Mouse (Mus musculus): Measurements from ENCODE around the gene Gm42906. TPM values are rescaled to one million over a fixed set of nuclear protein-coding genes. Genes with fewer than 3 reads are reported as not detected.

The Gm42906 gene
- polyA plus RNA-seq, 1 experiment = not detected

- no peak overlapping the region for H3K27ac ChIP-seq (ENCODE audit: insufficient read depth, low read depth, low read length)
- TF ChIP-seq CTCF (IDR thresholded peaks at IDR 0.05; ENCODE audit: insufficient read depth, low read depth, low read length) = no peak
- TF ChIP-seq POLR2A (IDR thresholded peaks at IDR 0.05; ENCODE audit: insufficient read depth, low read depth, low read length) = no peak
- no peaks in the 10 kb centered on the region for H3K4me1 ChIP-seq (ENCODE audit: control insufficient read depth, insufficient read depth, low read length)
- H3K4me3 ChIP-seq (ENCODE audit: insufficient read depth, low read depth, low read length) = no peak overlapping the region
- 72% methylated on average over 14 of the region's 14 CpGs for WGBS
Measured at GRCm38 (mm10) chr5:151266896-151267634, 160.9 kb downstream of the Gm42906 start.

- TF ChIP-seq POLR2A (IDR thresholded peaks at IDR 0.05; ENCODE audit: insufficient read depth, low read depth, low read length) (no peak), CTCF (IDR thresholded peaks at IDR 0.05; ENCODE audit: insufficient read depth, low read depth, low read length) (no peak)
- WGBS = 88% methylated on average over 2 of the region's 2 CpGs
- Histone ChIP-seq H3K4me3 (ENCODE audit: insufficient read depth, low read depth, low read length) (no peak overlapping the region), H3K27ac (ENCODE audit: insufficient read depth, low read depth, low read length) (no peak overlapping the region), H3K4me1 (ENCODE audit: control insufficient read depth, insufficient read depth, low read length) (no peaks in the 10 kb centered on the region)
Measured at GRCm38 (mm10) chr5:151261558-151261957, 166.4 kb downstream of the Gm42906 start.

GRCm38 (mm10) chr5:151252213-151252612, 175.8 kb downstream of the Gm42906 start:
- H3K4me3 ChIP-seq (ENCODE audit: insufficient read depth, low read depth, low read length) = no peak overlapping the region
- TF ChIP-seq CTCF (IDR thresholded peaks at IDR 0.05; ENCODE audit: insufficient read depth, low read depth, low read length) (no peak), POLR2A (IDR thresholded peaks at IDR 0.05; ENCODE audit: insufficient read depth, low read depth, low read length) (no peak)
- no peaks in the 10 kb centered on the region for H3K4me1 ChIP-seq (ENCODE audit: control insufficient read depth, insufficient read depth, low read length)
- WGBS = 56% methylated on average over 8 of the region's 8 CpGs
- H3K27ac ChIP-seq (ENCODE audit: insufficient read depth, low read depth, low read length) = no peak overlapping the region

- WGBS = 92% methylated on average over 8 of the region's 8 CpGs
- Histone ChIP-seq H3K4me3 (ENCODE audit: insufficient read depth, low read depth, low read length) (no peak overlapping the region), H3K4me1 (ENCODE audit: control insufficient read depth, insufficient read depth, low read length) (no peaks in the 10 kb centered on the region), H3K27ac (ENCODE audit: insufficient read depth, low read depth, low read length) (no peak overlapping the region)
- TF ChIP-seq CTCF (IDR thresholded peaks at IDR 0.05; ENCODE audit: insufficient read depth, low read depth, low read length) = no peak
- TF ChIP-seq POLR2A (IDR thresholded peaks at IDR 0.05; ENCODE audit: insufficient read depth, low read depth, low read length) = no peak
Measured at GRCm38 (mm10) chr5:151251656-151252055, 176.3 kb downstream of the Gm42906 start.

GRCm38 (mm10) chr5:151248671-151249620, 179.0 kb downstream of the Gm42906 start:
- no peak for TF ChIP-seq CTCF (IDR thresholded peaks at IDR 0.05; ENCODE audit: insufficient read depth, low read depth, low read length)
- no peak for TF ChIP-seq POLR2A (IDR thresholded peaks at IDR 0.05; ENCODE audit: insufficient read depth, low read depth, low read length)
- Histone ChIP-seq H3K4me1 (ENCODE audit: control insufficient read depth, insufficient read depth, low read length) (no peaks in the 10 kb centered on the region), H3K4me3 (ENCODE audit: insufficient read depth, low read depth, low read length) (no peak overlapping the region), H3K27ac (ENCODE audit: insufficient read depth, low read depth, low read length) (no peak overlapping the region)
- 64% methylated on average over 10 of the region's 10 CpGs for WGBS

- WGBS = 94% methylated on average over 2 of the region's 2 CpGs
- H3K27ac ChIP-seq (ENCODE audit: insufficient read depth, low read depth, low read length) = no peak overlapping the region
- no peaks in the 10 kb centered on the region for H3K4me1 ChIP-seq (ENCODE audit: control insufficient read depth, insufficient read depth, low read length)
- no peak for TF ChIP-seq POLR2A (IDR thresholded peaks at IDR 0.05; ENCODE audit: insufficient read depth, low read depth, low read length)
- no peak for TF ChIP-seq CTCF (IDR thresholded peaks at IDR 0.05; ENCODE audit: insufficient read depth, low read depth, low read length)
- H3K4me3 ChIP-seq (ENCODE audit: insufficient read depth, low read depth, low read length) = no peak overlapping the region
Measured at GRCm38 (mm10) chr5:151248084-151248483, 179.9 kb downstream of the Gm42906 start.

GRCm38 (mm10) chr5:151247115-151247875, 180.7 kb downstream of the Gm42906 start:
- Histone ChIP-seq H3K4me3 (ENCODE audit: insufficient read depth, low read depth, low read length) (no peak overlapping the region), H3K4me1 (ENCODE audit: control insufficient read depth, insufficient read depth, low read length) (no peaks in the 10 kb centered on the region), H3K27ac (ENCODE audit: insufficient read depth, low read depth, low read length) (no peak overlapping the region)
- TF ChIP-seq POLR2A (IDR thresholded peaks at IDR 0.05; ENCODE audit: insufficient read depth, low read depth, low read length) (no peak), CTCF (IDR thresholded peaks at IDR 0.05; ENCODE audit: insufficient read depth, low read depth, low read length) (no peak)
- WGBS = 61% methylated on average over 11 of the region's 11 CpGs

GRCm38 (mm10) chr5:151246287-151246686, 181.7 kb downstream of the Gm42906 start:
- TF ChIP-seq POLR2A (IDR thresholded peaks at IDR 0.05; ENCODE audit: insufficient read depth, low read depth, low read length) (no peak), CTCF (IDR thresholded peaks at IDR 0.05; ENCODE audit: insufficient read depth, low read depth, low read length) (no peak)
- H3K27ac ChIP-seq (ENCODE audit: insufficient read depth, low read depth, low read length) = no peak overlapping the region
- 44% methylated on average over 2 of the region's 2 CpGs for WGBS
- H3K4me1 ChIP-seq (ENCODE audit: control insufficient read depth, insufficient read depth, low read length) = no peaks in the 10 kb centered on the region
- no peak overlapping the region for H3K4me3 ChIP-seq (ENCODE audit: insufficient read depth, low read depth, low read length)

Measured in olfactory bulb, adult 2 months (tissue).